Mouse (Mus musculus) E14TG2a.4 (cell line): Measurements from ENCODE around the gene Ebf1.

Source experiments
- CTCF ChIP-seq: conservative IDR thresholded peaks from 2 replicates; pipeline ENCODE4 v1.5.1; 2014; ENCODE audit warnings: low read length
- NANOG ChIP-seq: IDR thresholded peaks from 2 replicates; pipeline ENCODE4 v1.6.1; 2014; ENCODE audit warnings: borderline replicate concordance, low read length, mixed read lengths
- POU5F1 ChIP-seq: IDR thresholded peaks from 2 replicates; pipeline ENCODE4 v1.6.1; 2014; ENCODE audit warnings: low read length, borderline replicate concordance

DNA sequence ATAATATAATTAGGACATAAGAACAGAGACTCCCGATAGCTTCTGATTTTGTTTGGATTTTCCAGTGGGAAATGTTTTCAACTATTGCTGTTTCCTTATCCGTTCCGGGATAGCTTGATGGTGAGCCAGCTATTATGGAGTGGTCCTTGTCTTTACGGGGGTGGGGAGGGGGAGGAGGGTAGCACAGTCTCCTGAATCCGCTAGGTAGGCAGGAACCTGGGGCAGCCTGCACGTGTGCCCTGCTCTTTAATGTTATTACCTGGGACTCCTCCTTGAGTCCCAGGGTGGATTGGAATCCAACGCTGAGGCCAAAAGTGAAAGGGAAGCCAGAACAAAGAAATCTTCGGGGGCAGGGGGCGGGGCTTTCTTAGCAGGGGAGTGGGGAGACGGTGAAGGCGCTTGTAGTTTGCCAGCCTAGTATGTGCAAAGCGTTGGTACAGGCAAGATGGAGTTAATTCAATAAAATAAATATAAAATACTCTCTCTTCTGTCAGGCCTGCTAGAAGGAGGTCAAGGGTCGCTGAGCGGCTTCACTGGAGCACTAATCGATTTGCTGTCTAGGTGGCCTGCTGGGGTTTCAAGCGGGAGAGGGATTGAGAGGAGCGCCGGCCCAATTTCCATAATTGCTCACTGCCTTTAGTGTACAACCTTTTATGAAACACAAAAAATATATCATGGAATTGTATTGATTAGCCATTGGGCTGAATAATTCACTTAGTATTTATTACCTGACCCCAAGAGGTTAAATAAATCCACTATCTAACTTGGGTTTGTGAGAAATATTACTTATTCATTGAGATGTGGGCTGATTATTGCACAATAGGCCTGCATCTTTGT is 65.8 kb downstream of the Ebf1 start:
- TF ChIP-seq CTCF (no peak), NANOG (no peak), POU5F1 (no peak)
